Mouse (Mus musculus) hindbrain, embryonic 10.5 days (tissue): ENCODE results near the gene Abhd6. TPM values are rescaled to one million over a fixed set of nuclear protein-coding genes. Genes with fewer than 3 reads are reported as not detected.
A peak's percentile ranks its signal among the peaks of the same experiment; 100 is the strongest.

Experiments used
- DNase-seq: peaks from one replicate; pipeline ENCODE4 v3.0.0-alpha.2; 2017; ENCODE audit warnings: low spot score
- H3K27ac ChIP-seq: fragments of 300-500 bp; sonication (generic); 2 replicates; pipeline ENCODE4 v1.5.1; 2016; ENCODE audit warnings: mild to moderate bottlenecking, moderate library complexity
- H3K27me3 ChIP-seq: fragments of 300-500 bp; sonication (generic); 2 replicates; pipeline ENCODE4 v1.6.1; 2016; ENCODE audit warnings: mild to moderate bottlenecking; ENCODE audit not compliant: poor library complexity, insufficient read depth, severe bottlenecking
- H3K36me3 ChIP-seq: fragments of 300-500 bp; sonication (generic); 2 replicates; pipeline ENCODE4 v1.6.1; 2016; ENCODE audit warnings: mild to moderate bottlenecking, moderate library complexity
- H3K4me1 ChIP-seq: fragments of 300-500 bp; sonication (generic); replicated peaks from 2 replicates; pipeline ENCODE4 v1.6.1; 2016; ENCODE audit warnings: mild to moderate bottlenecking
- H3K4me3 ChIP-seq: fragments of 300-500 bp; sonication (generic); 2 replicates; pipeline ENCODE4 v1.5.1; 2016; ENCODE audit warnings: mild to moderate bottlenecking, moderate library complexity
- H3K9me3 ChIP-seq: fragments of 300-500 bp; sonication (generic); 2 replicates; pipeline ENCODE4 v1.6.1; 2016; ENCODE audit warnings: mild to moderate bottlenecking, moderate library complexity
- WGBS: fragments of 180-500 bp; shearing (Covaris S2); methylation state at CpG from one replicate; pipeline ENCODE4 v1.1.7; 2016; 5-methylcytosine and 5-hydroxymethylcytosine counted together
- polyA plus RNA-seq: library from polyadenylated mRNA; unstranded; fragments of >200 nt; fragmentation: Nextera tagmentation; extraction: Ambion mirVana; gene quantifications from 2 replicates; pipeline ENCODE4 v1.2.1, GENCODE M21; 2016

Abhd6 gene
- polyA plus RNA-seq, 1 experiment from 2014 or later: 15.1 TPM

GRCm38 (mm10) chr14:7978183-7978582, 24.5 kb upstream of the Abhd6 start:
- Histone ChIP-seq H3K9me3 (no peaks in the 10 kb centered on the region), H3K27me3 (no peaks in the 10 kb centered on the region), H3K27ac (no peak overlapping the region), H3K4me1 (no peaks in the 10 kb centered on the region), H3K4me3 (no peak overlapping the region), H3K36me3 (no peaks in the 10 kb centered on the region)
- no peak for DNase-seq
- 81% methylated on average over 1 of the region's 1 CpGs for WGBS

GRCm38 (mm10) chr14:7981226-7981625, 21.5 kb upstream of the Abhd6 start:
- H3K4me3 ChIP-seq: no peak overlapping the region
- no peak overlapping the region for H3K27ac ChIP-seq
- no peaks in the 10 kb centered on the region for H3K9me3 ChIP-seq
- no peaks in the 10 kb centered on the region for H3K27me3 ChIP-seq
- no peaks in the 10 kb centered on the region for H3K4me1 ChIP-seq
- WGBS: 86% methylated on average over 1 of the region's 1 CpGs
- no peaks in the 10 kb centered on the region for H3K36me3 ChIP-seq
- no peak for DNase-seq

GRCm38 (mm10) chr14:7986913-7987312, 15.8 kb upstream of the Abhd6 start:
- H3K9me3 ChIP-seq: no peaks in the 10 kb centered on the region
- H3K36me3 ChIP-seq: no peaks in the 10 kb centered on the region
- H3K4me3 ChIP-seq: no peak overlapping the region
- peaks cover 7% of the 10 kb centered on the region for H3K4me1 ChIP-seq
- H3K27ac ChIP-seq: no peak overlapping the region
- no peak for DNase-seq
- H3K27me3 ChIP-seq: no peaks in the 10 kb centered on the region
- WGBS: 94% methylated on average over 6 of the region's 6 CpGs

- Histone ChIP-seq H3K36me3 (no peaks in the 10 kb centered on the region), H3K27me3 (no peaks in the 10 kb centered on the region), H3K27ac (no peak overlapping the region), H3K4me3 (no peak overlapping the region), H3K4me1 (peaks cover 7% of the 10 kb centered on the region), H3K9me3 (no peaks in the 10 kb centered on the region)
- no peak for DNase-seq
- 57% methylated on average over 1 of the region's 1 CpGs for WGBS
These were observed 13.3 kb upstream of the Abhd6 start for GRCm38 (mm10) chr14:7989371-7989770.

- no peak overlapping the region for H3K27ac ChIP-seq
- no peaks in the 10 kb centered on the region for H3K9me3 ChIP-seq
- DNase-seq: no peak
- H3K4me3 ChIP-seq: no peak overlapping the region
- WGBS: 81% methylated on average over 3 of the region's 3 CpGs
- H3K27me3 ChIP-seq: no peaks in the 10 kb centered on the region
- H3K36me3 ChIP-seq: no peaks in the 10 kb centered on the region
- peaks cover 7% of the 10 kb centered on the region for H3K4me1 ChIP-seq
These were observed 12.7 kb upstream of the Abhd6 start for GRCm38 (mm10) chr14:7989961-7990360.

GRCm38 (mm10) chr14:7991108-7991776, 11.5 kb upstream of the Abhd6 start:
- Histone ChIP-seq H3K4me1 (peaks cover 7% of the 10 kb centered on the region), H3K27ac (no peak overlapping the region), H3K27me3 (no peaks in the 10 kb centered on the region; the same call in 1 of the 2 replicates), H3K36me3 (no peaks in the 10 kb centered on the region), H3K4me3 (no peak overlapping the region), H3K9me3 (no peaks in the 10 kb centered on the region)
- 79% methylated on average over 5 of the region's 5 CpGs for WGBS
- peak; percentile 10 for DNase-seq

- DNase-seq: no peak
- H3K4me1 ChIP-seq: peaks cover 7% of the 10 kb centered on the region
- H3K4me3 ChIP-seq: no peak overlapping the region
- H3K9me3 ChIP-seq: no peaks in the 10 kb centered on the region
- 78% methylated on average over 6 of the region's 6 CpGs for WGBS
- no peak overlapping the region for H3K27ac ChIP-seq
- no peaks in the 10 kb centered on the region for H3K36me3 ChIP-seq
- H3K27me3 ChIP-seq: no peaks in the 10 kb centered on the region; the same call in 1 of the 2 replicates
These were observed 10.5 kb upstream of the Abhd6 start for GRCm38 (mm10) chr14:7992158-7992557.

- 76% methylated on average over 8 of the region's 8 CpGs for WGBS
- H3K27ac ChIP-seq: no peak within 1 kb of the TSS
- H3K36me3 ChIP-seq: no peaks in the 10 kb centered on the region
- H3K27me3 ChIP-seq: peaks cover 7% of the 10 kb centered on the region
- no peak within 1 kb of the TSS for H3K4me3 ChIP-seq
- no peaks in the 10 kb centered on the region for H3K9me3 ChIP-seq
- DNase-seq: no peak
- H3K4me1 ChIP-seq: peaks cover 9% of the 10 kb centered on the region
These were observed 8.4 kb upstream of the Abhd6 start, which contains the start of gene Dnase1l3 for GRCm38 (mm10) chr14:7994271-7994767. Gene Dnase1l3 (minus strand): TSS chr14:7994573.

- peak overlapping the region; percentile 79 for H3K27ac ChIP-seq
- H3K36me3 ChIP-seq: no peaks in the 10 kb centered on the region
- H3K27me3 ChIP-seq: peaks cover 37% of the 10 kb centered on the region
- H3K4me1 ChIP-seq: peaks cover 12% of the 10 kb centered on the region; the same call in 1 of the 2 replicates
- H3K9me3 ChIP-seq: no peaks in the 10 kb centered on the region
- WGBS: 2% methylated on average over 15 of the region's 15 CpGs
- H3K4me3 ChIP-seq: peak overlapping the region; percentile 38
- peak; percentile 89 for DNase-seq
These were observed 5.4 kb upstream of the Abhd6 start for GRCm38 (mm10) chr14:7997255-7997696.

- no peak overlapping the region for H3K27ac ChIP-seq
- no peaks in the 10 kb centered on the region for H3K9me3 ChIP-seq
- H3K36me3 ChIP-seq: no peaks in the 10 kb centered on the region
- H3K4me1 ChIP-seq: peaks cover 27% of the 10 kb centered on the region
- 80% methylated on average over 3 of the region's 3 CpGs for WGBS
- no peak for DNase-seq
- peaks cover 48% of the 10 kb centered on the region for H3K27me3 ChIP-seq
- H3K4me3 ChIP-seq: no peak overlapping the region
These were observed 3.7 kb upstream of the Abhd6 start for GRCm38 (mm10) chr14:7999030-7999429.

- Histone ChIP-seq H3K9me3 (no peaks in the 10 kb centered on the region), H3K4me1 (peaks cover 31% of the 10 kb centered on the region), H3K4me3 (no peak overlapping the region), H3K36me3 (no peaks in the 10 kb centered on the region), H3K27ac (no peak overlapping the region), H3K27me3 (peaks cover 52% of the 10 kb centered on the region)
- no peak for DNase-seq
- WGBS: 86% methylated on average over 5 of the region's 5 CpGs
These were observed 3.3 kb upstream of the Abhd6 start for GRCm38 (mm10) chr14:7999435-7999834.

GRCm38 (mm10) chr14:8000247-8000646, 2.5 kb upstream of the Abhd6 start:
- DNase-seq: no peak
- Histone ChIP-seq H3K27ac (no peak overlapping the region), H3K4me3 (no peak overlapping the region), H3K36me3 (no peaks in the 10 kb centered on the region), H3K27me3 (peaks cover 53% of the 10 kb centered on the region), H3K9me3 (no peaks in the 10 kb centered on the region), H3K4me1 (peaks cover 31% of the 10 kb centered on the region)
- 78% methylated on average over 5 of the region's 5 CpGs for WGBS

GRCm38 (mm10) chr14:8000831-8001685, 1.6 kb upstream of the Abhd6 start:
- H3K27me3 ChIP-seq: peaks cover 53% of the 10 kb centered on the region
- H3K4me1 ChIP-seq: peaks cover 31% of the 10 kb centered on the region
- WGBS: 19% methylated on average over 17 of the region's 17 CpGs
- no peak overlapping the region for H3K27ac ChIP-seq
- H3K4me3 ChIP-seq: no peak overlapping the region
- no peaks in the 10 kb centered on the region for H3K36me3 ChIP-seq
- DNase-seq: no peak
- no peaks in the 10 kb centered on the region for H3K9me3 ChIP-seq
